Mouse (Mus musculus) frontal cortex, postnatal 14 days (tissue): ENCODE measurements around the gene Rai14.

Experiments
- DNase-seq, 2 experiments: peaks; one replicate each; pipeline ENCODE4 v3.0.0; 2022; ENCODE audit warnings: low spot score in 2 of 2

Rai14 gene

GRCm38 (mm10) chr15:10690973-10691372 is 23.5 kb downstream of the Rai14 start:
- DNase-seq, result no peak

GRCm38 (mm10) chr15:10690219-10690618 is 24.2 kb downstream of the Rai14 start:
- no peak for DNase-seq

GRCm38 (mm10) chr15:10689304-10689703 is 25.1 kb downstream of the Rai14 start:
- no peak for DNase-seq

GRCm38 (mm10) chr15:10688686-10689085 is 25.7 kb downstream of the Rai14 start:
- no peak for DNase-seq

GRCm38 (mm10) chr15:10687365-10687764 is 27.1 kb downstream of the Rai14 start:
- DNase-seq, result no peak

GRCm38 (mm10) chr15:10685692-10686430 is 28.6 kb downstream of the Rai14 start:
- no peak for DNase-seq

- no peak for DNase-seq
Measured at GRCm38 (mm10) chr15:10683687-10684203, 30.7 kb downstream of the Rai14 start.

- no peak for DNase-seq
Measured at GRCm38 (mm10) chr15:10680514-10680913, 33.9 kb downstream of the Rai14 start.

- DNase-seq, result no peak
Measured at GRCm38 (mm10) chr15:10679571-10679970, 34.9 kb downstream of the Rai14 start.

- DNase-seq, result no peak
Measured at GRCm38 (mm10) chr15:10675801-10676200, 38.6 kb downstream of the Rai14 start.

- no peak for DNase-seq
Measured at GRCm38 (mm10) chr15:10672880-10673279, 41.5 kb downstream of the Rai14 start.

GRCm38 (mm10) chr15:10671868-10672267 is 42.6 kb downstream of the Rai14 start:
- DNase-seq, result no peak

- DNase-seq, result no peak
Measured at GRCm38 (mm10) chr15:10670107-10670506, 44.3 kb downstream of the Rai14 start.

- DNase-seq, result no peak
Measured at GRCm38 (mm10) chr15:10668120-10668900, 46.1 kb downstream of the Rai14 start.

- no peak for DNase-seq
Measured at GRCm38 (mm10) chr15:10665816-10666215, 48.6 kb downstream of the Rai14 start.

- no peak for DNase-seq
Measured at GRCm38 (mm10) chr15:10664529-10664898, 49.9 kb downstream of the Rai14 start.

- no peak for DNase-seq
Measured at GRCm38 (mm10) chr15:10663793-10664528, 50.5 kb downstream of the Rai14 start.

GRCm38 (mm10) chr15:10661961-10662606 is 52.3 kb downstream of the Rai14 start:
- no peak for DNase-seq

- no peak for DNase-seq
Measured at GRCm38 (mm10) chr15:10658803-10659202, 55.6 kb downstream of the Rai14 start.

- no peak for DNase-seq
Measured at GRCm38 (mm10) chr15:10656146-10656545, 58.3 kb downstream of the Rai14 start.

- DNase-seq, result no peak
Measured at GRCm38 (mm10) chr15:10655151-10655905, 59.1 kb downstream of the Rai14 start.
